Mouse (Mus musculus): ENCODE measurements around the gene Dusp9. TPM values are rescaled to one million over a fixed set of nuclear protein-coding genes. Genes with fewer than 3 reads are reported as not detected.

Gene Dusp9
- under 1 TPM in 2 of 26 experiments, not detected in 24; 0.32 to 0.33 TPM for total RNA-seq (2018; cell fraction: chromatin; rRNA removed)
- under 1 TPM; 0.06 to 0.97 (median 0.42) TPM for total RNA-seq (2018; cell fraction: cytosol; rRNA removed)
- total RNA-seq (2018; cell fraction: nucleus; rRNA removed) = under 1 TPM in 9 of 26 experiments, not detected in 17; 0.20 to 0.47 (median 0.22) TPM
- polyA plus RNA-seq (2018) = 0.59 to 1.1 TPM (median 1.1 TPM) in 3 replicates

- 11% methylated on average over 27 of the region's 28 CpGs for WGBS (ENCODE audit: missing documents)
- no peak within 1 kb of the TSS for H3K4me3 ChIP-seq (ENCODE audit: inconsistent target)
- no peak within 1 kb of the TSS for H3K27ac ChIP-seq
Observed at GRCm38 (mm10) chrX:73639255-73639675, at the start of gene Dusp9. Gene Dusp9, plus strand, starts transcription at chrX:73639419.

GRCm38 (mm10) chrX:73593212-73593611 lies 46.0 kb upstream of the Dusp9 start:
- 8% methylated on average over 6 of the region's 6 CpGs for WGBS (ENCODE audit: missing documents)
- Histone ChIP-seq H3K27ac (no peak overlapping the region), H3K4me3 (ENCODE audit: inconsistent target) (no peak overlapping the region), H3K79me2 (ENCODE audit: inconsistent target) (no peaks in the 10 kb centered on the region), H3K36me3 (ENCODE audit: inconsistent target) (no peaks in the 10 kb centered on the region)

More at GRCm38 (mm10) chrX:73639255-73639675, at the start of gene Dusp9:
- Histone ChIP-seq H3K36me3 (ENCODE audit: inconsistent target) (no peaks in the 10 kb centered on the region), H3K79me2 (ENCODE audit: inconsistent target) (no peaks in the 10 kb centered on the region)

- no peaks in the 10 kb centered on the region for H3K36me3 ChIP-seq (ENCODE audit: inconsistent target)
- H3K27ac ChIP-seq = no peak overlapping the region
- H3K4me3 ChIP-seq (ENCODE audit: inconsistent target) = no peak overlapping the region
- H3K79me2 ChIP-seq (ENCODE audit: inconsistent target) = no peaks in the 10 kb centered on the region
- WGBS (ENCODE audit: missing documents) = 88% methylated on average over 12 of the region's 12 CpGs
Observed at GRCm38 (mm10) chrX:73594451-73595121, 44.6 kb upstream of the Dusp9 start.

- no peak overlapping the region for H3K4me3 ChIP-seq (ENCODE audit: inconsistent target)
- H3K36me3 ChIP-seq (ENCODE audit: inconsistent target) = no peaks in the 10 kb centered on the region
- H3K79me2 ChIP-seq (ENCODE audit: inconsistent target) = no peaks in the 10 kb centered on the region
- H3K27ac ChIP-seq = no peak overlapping the region
- WGBS (ENCODE audit: missing documents) = 85% methylated on average over 4 of the region's 4 CpGs
Observed at GRCm38 (mm10) chrX:73595297-73595938, 43.8 kb upstream of the Dusp9 start.

GRCm38 (mm10) chrX:73601456-73601855 lies 37.8 kb upstream of the Dusp9 start:
- 88% methylated on average over 1 of the region's 1 CpGs for WGBS (ENCODE audit: missing documents)
- no peaks in the 10 kb centered on the region for H3K36me3 ChIP-seq (ENCODE audit: inconsistent target)
- H3K27ac ChIP-seq = no peak overlapping the region
- H3K79me2 ChIP-seq (ENCODE audit: inconsistent target) = no peaks in the 10 kb centered on the region
- no peak overlapping the region for H3K4me3 ChIP-seq (ENCODE audit: inconsistent target)

- Histone ChIP-seq H3K27ac (no peak overlapping the region), H3K79me2 (ENCODE audit: inconsistent target) (no peaks in the 10 kb centered on the region), H3K4me3 (ENCODE audit: inconsistent target) (no peak overlapping the region), H3K36me3 (ENCODE audit: inconsistent target) (no peaks in the 10 kb centered on the region)
- WGBS (ENCODE audit: missing documents) = 82% methylated on average over 4 of the region's 4 CpGs
Observed at GRCm38 (mm10) chrX:73613665-73614064, 25.6 kb upstream of the Dusp9 start.

GRCm38 (mm10) chrX:73615876-73616275 lies 23.3 kb upstream of the Dusp9 start:
- no peak overlapping the region for H3K27ac ChIP-seq
- no peaks in the 10 kb centered on the region for H3K36me3 ChIP-seq (ENCODE audit: inconsistent target)
- 92% methylated on average over 1 of the region's 1 CpGs for WGBS (ENCODE audit: missing documents)
- no peaks in the 10 kb centered on the region for H3K79me2 ChIP-seq (ENCODE audit: inconsistent target)
- H3K4me3 ChIP-seq (ENCODE audit: inconsistent target) = no peak overlapping the region

- H3K4me3 ChIP-seq (ENCODE audit: inconsistent target) = no peak overlapping the region
- H3K79me2 ChIP-seq (ENCODE audit: inconsistent target) = no peaks in the 10 kb centered on the region
- H3K36me3 ChIP-seq (ENCODE audit: inconsistent target) = no peaks in the 10 kb centered on the region
- H3K27ac ChIP-seq = no peak overlapping the region
Observed at GRCm38 (mm10) chrX:73619401-73619800, 19.8 kb upstream of the Dusp9 start.

- H3K79me2 ChIP-seq (ENCODE audit: inconsistent target) = no peaks in the 10 kb centered on the region
- H3K27ac ChIP-seq = no peak overlapping the region
- H3K36me3 ChIP-seq (ENCODE audit: inconsistent target) = no peaks in the 10 kb centered on the region
- H3K4me3 ChIP-seq (ENCODE audit: inconsistent target) = no peak overlapping the region
- WGBS (ENCODE audit: missing documents) = 86% methylated on average over 2 of the region's 2 CpGs
Observed at GRCm38 (mm10) chrX:73619890-73620289, 19.3 kb upstream of the Dusp9 start.

- Histone ChIP-seq H3K4me3 (ENCODE audit: inconsistent target) (no peak overlapping the region), H3K27ac (no peak overlapping the region), H3K36me3 (ENCODE audit: inconsistent target) (no peaks in the 10 kb centered on the region), H3K79me2 (ENCODE audit: inconsistent target) (no peaks in the 10 kb centered on the region)
Observed at GRCm38 (mm10) chrX:73626981-73627380, 12.2 kb upstream of the Dusp9 start.

GRCm38 (mm10) chrX:73635425-73635824 lies 3.8 kb upstream of the Dusp9 start:
- WGBS (ENCODE audit: missing documents) = 31% methylated on average over 11 of the region's 19 CpGs
- H3K4me3 ChIP-seq (ENCODE audit: inconsistent target) = no peak overlapping the region
- H3K79me2 ChIP-seq (ENCODE audit: inconsistent target) = no peaks in the 10 kb centered on the region
- H3K27ac ChIP-seq = no peak overlapping the region
- H3K36me3 ChIP-seq (ENCODE audit: inconsistent target) = no peaks in the 10 kb centered on the region

GRCm38 (mm10) chrX:73637415-73637814 lies 1.8 kb upstream of the Dusp9 start:
- Histone ChIP-seq H3K4me3 (ENCODE audit: inconsistent target) (no peak overlapping the region), H3K27ac (no peak overlapping the region), H3K79me2 (ENCODE audit: inconsistent target) (no peaks in the 10 kb centered on the region), H3K36me3 (ENCODE audit: inconsistent target) (no peaks in the 10 kb centered on the region)
- 18% methylated on average over 18 of the region's 19 CpGs for WGBS (ENCODE audit: missing documents)

- Histone ChIP-seq H3K36me3 (ENCODE audit: inconsistent target) (no peaks in the 10 kb centered on the region), H3K4me3 (ENCODE audit: inconsistent target) (no peak overlapping the region), H3K79me2 (ENCODE audit: inconsistent target) (no peaks in the 10 kb centered on the region), H3K27ac (no peak overlapping the region)
- 15% methylated on average over 17 of the region's 41 CpGs for WGBS (ENCODE audit: missing documents)
Observed at GRCm38 (mm10) chrX:73639901-73640469, 766 bp downstream of the Dusp9 start.

GRCm38 (mm10) chrX:73645121-73645520 lies 5.9 kb downstream of the Dusp9 start:
- 55% methylated on average over 3 of the region's 4 CpGs for WGBS (ENCODE audit: missing documents)
- no peaks in the 10 kb centered on the region for H3K79me2 ChIP-seq (ENCODE audit: inconsistent target)
- H3K4me3 ChIP-seq (ENCODE audit: inconsistent target) = no peak overlapping the region
- no peak overlapping the region for H3K27ac ChIP-seq
- no peaks in the 10 kb centered on the region for H3K36me3 ChIP-seq (ENCODE audit: inconsistent target)

- 92% methylated on average over 3 of the region's 3 CpGs for WGBS (ENCODE audit: missing documents)
- Histone ChIP-seq H3K36me3 (ENCODE audit: inconsistent target) (no peaks in the 10 kb centered on the region), H3K4me3 (ENCODE audit: inconsistent target) (no peak overlapping the region), H3K27ac (no peak overlapping the region), H3K79me2 (ENCODE audit: inconsistent target) (no peaks in the 10 kb centered on the region)
Observed at GRCm38 (mm10) chrX:73650869-73651268, 11.7 kb downstream of the Dusp9 start.
